Comparison of ENCODE assay signal across 22 mouse cellular contexts in the genomic region with DNA sequence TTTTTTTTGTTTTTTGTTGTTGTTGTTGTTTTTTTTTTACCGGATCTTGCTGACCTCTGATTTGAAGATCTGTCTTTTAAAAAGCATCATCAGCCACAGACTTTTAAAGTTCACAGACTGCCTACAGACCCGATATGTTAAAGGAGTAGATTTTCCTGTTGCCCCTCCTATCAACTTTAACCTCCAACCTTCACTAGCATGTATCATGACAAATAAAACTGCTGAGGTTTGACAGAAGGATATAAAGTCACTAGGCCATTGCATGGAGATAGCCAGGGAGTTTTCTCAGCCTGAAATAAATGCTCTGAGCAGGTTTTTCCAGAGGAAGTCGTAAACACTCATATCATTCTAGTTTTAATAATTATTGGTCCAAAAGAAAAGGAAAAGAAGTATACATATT.
"Had no signal": no experiment of that assay in that cellular context is flagged by ENCODE, and none has a peak within 500 bp of the region (broad histone marks: within the 10 kb centered on the region; RNA-seq: fewer than 3 reads in every experiment).

No protein-coding gene starts in this region.

- H3K4me3 ChIP-seq: heart, adult 2 months; heart, embryonic 13.5 days; heart, embryonic 15.5 days; hindbrain, embryonic 13.5 days; hindbrain, embryonic 15.5 days; limb, embryonic 13.5 days; limb, embryonic 15.5 days; liver, embryonic 12.5 days had no signal

- H3K4me1 ChIP-seq: heart, embryonic 15.5 days; hindbrain, embryonic 15.5 days; limb, embryonic 13.5 days; limb, embryonic 15.5 days; liver, embryonic 12.5 days had no signal

- H3K4me2 ChIP-seq: heart, embryonic 11.5 days; heart, embryonic 13.5 days; heart, embryonic 15.5 days; hindbrain, embryonic 13.5 days; hindbrain, embryonic 15.5 days; limb, embryonic 13.5 days; limb, embryonic 15.5 days; liver, embryonic 12.5 days had no signal

- H3K27me3 ChIP-seq: heart, embryonic 13.5 days; heart, embryonic 15.5 days; hindbrain, embryonic 13.5 days; hindbrain, embryonic 15.5 days; limb, embryonic 13.5 days; limb, embryonic 15.5 days; liver, embryonic 12.5 days had no signal

- H3K9me3 ChIP-seq: hindbrain, embryonic 13.5 days; hindbrain, embryonic 15.5 days; limb, embryonic 15.5 days had no signal

- ATAC-seq: hindbrain, postnatal 0 days; intestine, embryonic 16.5 days; liver, embryonic 12.5 days had no signal

- H3K36me3 ChIP-seq: hindbrain, embryonic 15.5 days; limb, embryonic 13.5 days; limb, embryonic 15.5 days had no signal

- DNase-seq: gastrocnemius, postnatal 14 days; gastrocnemius, postnatal 36 days; heart, adult 2 months; heart, postnatal 14 days; heart, postnatal 36 days; kidney, adult 8-10 months; kidney, postnatal 25 days; layer of hippocampus, adult 9-11 months; layer of hippocampus, postnatal 36 days; left cerebral cortex, postnatal 4 days; lung, adult 18-20 months had no signal

- H3K27ac ChIP-seq: heart, adult 2 months; heart, embryonic 13.5 days; heart, embryonic 15.5 days; hindbrain, embryonic 13.5 days; hindbrain, embryonic 15.5 days; hindbrain, postnatal 0 days; limb, embryonic 13.5 days; limb, embryonic 15.5 days; liver, embryonic 12.5 days; liver, embryonic 14.5 days had no signal

- H3K9ac ChIP-seq: heart, embryonic 13.5 days; heart, embryonic 15.5 days; hindbrain, embryonic 13.5 days; hindbrain, embryonic 15.5 days; limb, embryonic 13.5 days; limb, embryonic 15.5 days; liver, embryonic 12.5 days; liver, embryonic 14.5 days had no signal
